Mouse (Mus musculus) activated CD4-positive, CD25-positive, alpha-beta regulatory T cell (primary cell): ENCODE results near the gene E130309D02Rik. TPM values are rescaled to one million over a fixed set of nuclear protein-coding genes. Genes with fewer than 3 reads are reported as not detected.

Experiments
- polyA plus RNA-seq, 2 experiments: library from polyadenylated mRNA; unstranded; fragments of 100-300 nt; shearing (Covaris generic); gene quantifications; one replicate each; pipeline ENCODE4 v1.2.1; 2017

Gene E130309D02Rik
- polyA plus RNA-seq = 10 to 100 TPM; 31.9 to 44.8 TPM

GRCm38 (mm10) chr5:143314730-143315513 is at the start of gene E130309D02Rik:
Gene E130309D02Rik (minus strand): TSS chr5:143315360.

GRCm38 (mm10) chr5:143356686-143357388 is 41.7 kb upstream of the E130309D02Rik start, which contains the start of gene Grid2ip:
Gene Grid2ip (plus strand): TSS chr5:143357338.

DNA sequence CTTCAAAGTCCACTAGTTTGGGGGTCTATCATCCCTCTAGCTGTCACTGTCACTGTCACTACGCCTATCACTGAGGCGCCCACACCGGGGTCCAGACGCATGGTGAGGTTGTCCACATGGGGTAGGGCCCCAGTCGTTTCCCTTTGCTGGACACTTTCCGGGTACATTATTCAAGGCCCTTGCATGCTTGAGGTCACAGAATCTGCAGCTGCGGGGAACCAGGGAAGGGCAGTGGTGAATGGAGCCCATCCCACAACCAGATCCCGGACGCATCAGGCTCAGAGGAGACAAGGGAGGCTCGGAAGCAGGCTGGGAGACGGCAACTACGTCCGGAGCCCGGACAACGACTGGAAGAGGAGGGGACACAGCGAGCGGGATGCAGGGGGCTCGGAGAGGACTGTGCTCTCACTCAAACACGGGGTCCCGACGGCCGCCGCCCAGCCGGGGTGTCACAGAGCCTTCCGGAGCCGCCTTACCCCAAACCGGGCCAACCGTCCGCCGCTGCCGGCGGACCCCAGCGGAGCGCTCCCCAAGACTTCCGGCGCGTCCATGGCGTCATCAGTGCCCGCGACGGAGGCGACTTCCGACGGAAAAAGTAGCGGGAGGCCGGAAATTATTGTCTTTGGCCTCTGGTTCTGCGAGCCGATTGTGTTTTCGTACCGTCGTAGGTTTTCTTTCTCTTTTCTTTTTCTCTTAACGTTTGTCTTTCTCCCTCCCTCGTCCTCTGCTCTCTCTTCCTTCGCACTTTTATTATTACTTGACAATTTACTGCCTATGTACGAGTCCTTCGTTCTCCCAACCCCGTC is 13.7 kb upstream of the E130309D02Rik start, which contains the start of gene Zdhhc4:
Zdhhc4 (minus strand) TSS at position 567 of the 806 bp plus-strand sequence.

GRCm38 (mm10) chr5:143293404-143293803 is 21.8 kb downstream of the E130309D02Rik start, which contains the start of gene Zfp853:
Gene Zfp853 (minus strand): TSS chr5:143293623.

GRCm38 (mm10) chr5:143269363-143270150 is 45.6 kb downstream of the E130309D02Rik start, which contains the start of gene Zfp316:
Gene Zfp316 (minus strand): TSS chr5:143270022.

Other genes starting within 250 kb of the E130309D02Rik start
- gene Rnf216, start 202.4 kb downstream of the E130309D02Rik start, polyA plus RNA-seq = 10 to 100 TPM; 28.0 to 44.2 TPM
- gene Olfr718-ps1, start 167.8 kb downstream of the E130309D02Rik start, polyA plus RNA-seq = under 1 TPM; 0.04 to 0.17 TPM
- gene Rbak, start 134.6 kb downstream of the E130309D02Rik start, polyA plus RNA-seq = 10 to 100 TPM; 10.6 to 21.5 TPM
- gene Spdye4b, start 134.3 kb downstream of the E130309D02Rik start, polyA plus RNA-seq = not detected
- not detected for gene Spdye4a, start 88.5 kb downstream of the E130309D02Rik start, polyA plus RNA-seq
- gene Zfp12, start 80.2 kb downstream of the E130309D02Rik start, polyA plus RNA-seq = 10 to 100 TPM; 13.6 to 18.5 TPM
- 1 to 10 TPM in 1 of 2 experiments, under 1 TPM in 1; 0.61 to 1.6 TPM for gene Zfp316, start 45.3 kb downstream of the E130309D02Rik start, polyA plus RNA-seq
- gene Zfp853, start 21.7 kb downstream of the E130309D02Rik start, polyA plus RNA-seq = not detected
- 100 to 1,000 TPM in 1 of 2 experiments, 10 to 100 TPM in 1; 90.3 to 105 TPM for gene Zdhhc4, start 13.9 kb upstream of the E130309D02Rik start, polyA plus RNA-seq
- gene Grid2ip, start 42.0 kb upstream of the E130309D02Rik start, polyA plus RNA-seq = not detected
- gene Kdelr2, start 88.5 kb upstream of the E130309D02Rik start, polyA plus RNA-seq = 10 to 100 TPM; 33.5 to 35.0 TPM
- 10 to 100 TPM in 1 of 2 experiments, 1 to 10 TPM in 1; 8.0 to 11.7 TPM for gene Daglb, start 149.2 kb upstream of the E130309D02Rik start, polyA plus RNA-seq
- 100 to 1,000 TPM; 702 to 735 TPM for gene Rac1, start 212.7 kb upstream of the E130309D02Rik start, polyA plus RNA-seq